Mouse (Mus musculus): Measurements from ENCODE around the gene Lpcat2b. TPM values are rescaled to one million over a fixed set of nuclear protein-coding genes. Genes with fewer than 3 reads are reported as not detected.

The Lpcat2b gene
- polyA plus RNA-seq, 1 experiment from 2014 or later: not detected

DNA sequence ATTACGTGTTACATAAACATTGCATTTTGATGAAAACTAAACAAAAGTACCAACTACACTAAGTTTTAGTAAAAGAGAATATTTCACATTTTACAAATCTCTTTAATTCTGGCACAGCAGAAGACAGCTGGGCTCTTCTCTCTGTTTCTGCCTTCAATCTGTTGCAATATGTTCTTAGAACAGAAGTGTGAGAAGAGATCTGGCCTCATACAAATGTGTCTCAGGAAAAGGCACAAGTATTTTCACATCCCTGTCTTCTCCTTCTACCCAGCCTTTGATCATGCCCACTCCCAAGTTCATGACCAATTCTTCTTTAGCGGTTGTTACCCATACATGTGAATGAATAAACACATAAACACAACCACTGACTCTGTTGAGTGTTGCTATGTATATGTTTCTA lies 16.3 kb upstream of the Lpcat2b start:
- Histone ChIP-seq H3K4me2 (no peak overlapping the region), H3K4me1 (replicated peaks) (no peaks in the 10 kb centered on the region), H3K27ac (replicated peaks) (no peak overlapping the region), H3K36me3 (no peaks in the 10 kb centered on the region), H3K4me3 (no peak overlapping the region), H3K27me3 (no peaks in the 10 kb centered on the region), H3K9me3 (no peaks in the 10 kb centered on the region), H3K9ac (no peak overlapping the region)
- ATAC-seq (ENCODE audit: low FRiP score, low read depth): no peak
- 87% methylated on average over 2 of the region's 2 CpGs for WGBS

DNA sequence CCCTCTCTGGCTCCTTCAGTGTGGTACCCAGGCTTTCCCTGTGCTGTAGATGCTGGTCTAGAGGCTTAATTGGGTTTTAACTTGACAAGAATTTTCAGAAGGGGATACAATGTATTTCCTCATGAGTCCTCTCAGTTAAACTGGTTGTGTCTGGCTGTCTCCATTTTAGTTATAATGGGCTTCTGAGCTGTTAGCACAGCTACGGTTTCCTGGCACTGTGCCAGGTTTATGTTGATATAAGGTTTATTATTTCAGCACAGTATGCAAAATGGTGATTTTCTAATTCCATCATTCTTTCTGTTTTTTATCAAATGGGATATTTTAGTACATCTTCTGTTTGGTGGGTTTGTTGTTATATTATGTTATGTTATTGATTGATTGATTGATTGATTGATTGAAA lies 9.7 kb upstream of the Lpcat2b start:
- H3K9ac ChIP-seq: no peak overlapping the region
- H3K36me3 ChIP-seq: 0 out of 2 replicates have a peak, but pooled peaks cover 3% of the 10 kb centered on the region
- ATAC-seq (ENCODE audit: low FRiP score, low read depth): no peak
- 49% methylated on average over 1 of the region's 1 CpGs for WGBS
- H3K4me1 ChIP-seq (replicated peaks): no peaks in the 10 kb centered on the region
- H3K9me3 ChIP-seq: no peaks in the 10 kb centered on the region
- H3K4me2 ChIP-seq: no peak overlapping the region
- no peak overlapping the region for H3K27ac ChIP-seq (replicated peaks)
- no peaks in the 10 kb centered on the region for H3K27me3 ChIP-seq
- no peak overlapping the region for H3K4me3 ChIP-seq

DNA sequence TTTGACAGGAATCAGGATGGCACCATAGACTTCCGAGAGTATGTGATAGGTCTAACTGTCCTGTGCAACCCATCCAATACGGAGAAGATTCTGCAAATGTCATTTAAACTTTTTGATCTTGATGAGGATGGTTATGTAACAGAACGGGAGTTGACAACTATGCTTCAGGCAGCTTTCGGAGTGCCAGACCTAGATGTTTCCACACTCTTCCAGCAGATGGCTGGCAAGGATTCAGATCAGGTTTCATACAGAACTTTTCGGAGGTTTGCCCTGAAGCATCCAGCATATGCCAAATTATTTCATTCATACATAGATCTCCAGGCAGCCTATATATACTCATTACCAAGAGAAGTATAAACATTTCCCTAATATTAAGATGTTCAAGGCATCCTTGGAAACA lies 2.7 kb downstream of the Lpcat2b start:
- H3K9me3 ChIP-seq: no peaks in the 10 kb centered on the region
- H3K4me1 ChIP-seq (replicated peaks): peaks cover 8% of the 10 kb centered on the region
- no peaks in the 10 kb centered on the region for H3K36me3 ChIP-seq
- no peak overlapping the region for H3K27ac ChIP-seq (replicated peaks)
- H3K27me3 ChIP-seq: no peaks in the 10 kb centered on the region
- 88% methylated on average over 5 of the region's 5 CpGs for WGBS
- H3K4me3 ChIP-seq: no peak overlapping the region
- H3K4me2 ChIP-seq: no peak overlapping the region
- no peak for ATAC-seq (ENCODE audit: low FRiP score, low read depth)
- H3K9ac ChIP-seq: no peak overlapping the region

DNA sequence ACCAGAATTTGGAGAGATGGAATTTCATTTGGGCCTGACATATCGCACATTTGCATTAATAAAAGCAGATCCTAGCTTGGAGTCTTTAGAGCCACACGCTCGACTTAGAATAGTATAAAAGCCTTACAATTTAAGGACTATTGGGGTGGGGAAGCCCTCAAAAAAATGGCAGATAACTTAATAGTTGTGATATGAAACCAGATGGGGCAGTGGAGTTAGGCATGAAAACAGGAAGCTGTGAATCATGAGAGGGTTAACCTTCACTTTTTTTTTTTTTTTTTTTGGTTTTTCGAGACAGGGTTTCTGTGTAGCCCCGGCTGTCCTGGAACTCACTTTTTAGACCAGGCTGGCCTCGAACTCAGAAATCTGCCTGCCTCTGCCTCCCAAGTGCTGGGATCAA lies 4.8 kb downstream of the Lpcat2b start:
- Histone ChIP-seq H3K4me1 (replicated peaks) (peaks cover 13% of the 10 kb centered on the region), H3K9ac (no peak overlapping the region), H3K9me3 (no peaks in the 10 kb centered on the region), H3K4me3 (no peak overlapping the region), H3K27ac (replicated peaks) (no peak overlapping the region), H3K4me2 (no peak overlapping the region), H3K27me3 (no peaks in the 10 kb centered on the region), H3K36me3 (no peaks in the 10 kb centered on the region)
- WGBS: 85% methylated on average over 6 of the region's 6 CpGs
- ATAC-seq (ENCODE audit: low FRiP score, low read depth): no peak

DNA sequence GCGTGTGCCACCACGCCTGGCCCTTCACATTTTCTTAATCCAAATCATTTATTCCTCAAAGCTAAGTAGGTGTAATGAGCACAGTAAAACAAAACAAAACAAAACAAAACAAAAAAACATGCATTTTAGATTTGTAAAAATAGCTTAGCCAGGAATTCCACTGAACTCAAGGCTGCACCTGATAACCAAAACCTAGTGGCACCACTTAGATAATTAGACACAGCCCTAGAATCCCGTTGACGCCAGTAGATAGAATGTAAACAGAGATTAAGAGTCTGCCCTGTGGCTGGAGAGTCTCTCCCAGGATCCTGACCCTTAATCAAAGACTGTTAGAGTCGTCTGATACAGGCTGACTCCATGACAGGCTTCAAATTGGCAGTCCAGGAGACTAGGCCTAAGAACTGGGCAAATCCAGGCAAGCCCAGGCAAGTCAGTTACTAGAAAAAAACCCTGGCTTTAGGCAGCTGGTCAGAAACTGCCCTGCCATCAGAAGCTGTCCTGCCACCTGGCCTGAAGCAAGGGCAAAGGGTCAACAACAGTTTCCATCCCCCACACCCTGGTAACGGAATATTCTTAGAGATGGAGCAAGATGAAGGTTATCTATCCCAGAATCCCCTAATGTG lies 5.3 kb downstream of the Lpcat2b start:
- ATAC-seq (ENCODE audit: low FRiP score, low read depth): no peak

DNA sequence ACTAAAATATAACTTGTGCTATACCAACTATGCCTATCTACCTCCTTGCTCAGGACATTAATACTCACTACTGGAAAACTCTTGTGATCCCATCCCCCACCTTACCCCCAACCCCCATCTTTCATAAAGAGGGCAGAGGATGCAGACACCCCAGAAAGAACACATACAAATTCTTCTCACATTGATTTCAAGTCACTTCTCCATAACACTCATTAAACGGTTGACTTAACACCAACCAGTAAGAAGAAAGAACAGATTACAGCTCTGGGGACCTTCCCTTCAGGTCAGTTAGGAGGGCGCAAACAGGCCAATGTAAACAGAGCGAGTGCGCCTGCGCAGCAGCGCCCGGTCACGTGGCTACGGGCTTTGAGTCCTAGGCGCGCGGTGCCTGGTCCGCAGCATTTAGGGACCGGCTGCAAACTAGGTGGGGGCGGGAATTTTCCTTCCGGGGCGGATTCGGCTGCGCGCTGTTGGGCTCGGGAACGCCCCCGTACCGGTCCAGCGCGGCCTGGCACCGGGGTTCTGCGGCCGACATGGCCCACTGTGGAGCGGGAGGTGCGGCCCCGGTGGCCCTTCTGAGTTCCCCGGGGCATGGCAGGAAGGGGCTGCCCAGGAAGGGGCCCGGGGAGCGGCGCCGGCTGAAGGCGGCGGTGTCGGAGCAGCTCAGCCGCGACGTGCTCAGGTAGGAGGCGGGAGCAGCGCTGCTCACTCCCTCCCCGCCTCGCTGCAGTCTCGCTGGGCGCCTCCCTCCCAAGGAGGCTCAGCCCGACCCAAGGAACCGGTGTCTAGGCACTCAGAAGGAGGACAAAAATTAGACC lies 6.3 kb downstream of the Lpcat2b start, which contains the start of gene Btbd8:
Gene Btbd8, plus strand, starts transcription at position 534 of the 818 bp plus-strand sequence.
- ATAC-seq (ENCODE audit: low FRiP score, low read depth): peak; percentile 97
- peak within 1 kb of the TSS; percentile 66 for H3K4me2 ChIP-seq
- peaks cover 13% of the 10 kb centered on the region for H3K4me1 ChIP-seq (replicated peaks)
- 0% methylated on average over 49 of the region's 51 CpGs for WGBS
- no peaks in the 10 kb centered on the region for H3K27me3 ChIP-seq
- no peaks in the 10 kb centered on the region for H3K36me3 ChIP-seq
- H3K27ac ChIP-seq (replicated peaks): peak within 1 kb of the TSS; percentile 93
- H3K4me3 ChIP-seq: peak within 1 kb of the TSS; percentile 74
- H3K9me3 ChIP-seq: no peaks in the 10 kb centered on the region
- H3K9ac ChIP-seq: peak within 1 kb of the TSS; percentile 84

More for the DNA sequence above, 5.3 kb downstream of the Lpcat2b start:
- Histone ChIP-seq H3K27me3 (no peaks in the 10 kb centered on the region), H3K4me1 (replicated peaks) (peaks cover 13% of the 10 kb centered on the region), H3K27ac (replicated peaks) (no peak overlapping the region), H3K36me3 (no peaks in the 10 kb centered on the region), H3K9ac (no peak overlapping the region), H3K4me2 (no peak overlapping the region), H3K9me3 (no peaks in the 10 kb centered on the region), H3K4me3 (no peak overlapping the region)
- 92% methylated on average over 6 of the region's 6 CpGs for WGBS

DNA sequence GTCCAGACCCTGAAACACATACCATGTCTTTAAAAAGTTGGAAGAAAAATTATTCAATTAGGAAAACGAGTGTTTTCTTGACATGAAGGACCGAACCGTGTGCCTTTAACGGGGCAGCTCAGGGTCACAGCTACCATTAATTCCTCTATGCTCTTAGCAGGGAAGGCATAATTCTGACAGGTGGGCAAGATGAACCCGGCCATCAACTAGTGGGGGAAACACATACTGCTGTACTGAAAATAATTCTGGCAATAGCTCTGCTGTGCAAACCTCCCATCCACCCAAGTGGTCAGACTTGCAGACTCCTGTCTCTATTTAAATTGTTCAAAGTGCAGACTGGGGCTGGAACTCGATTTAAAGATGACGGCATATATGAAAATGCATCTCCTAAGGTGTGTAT lies 7.0 kb downstream of the Lpcat2b start:
- Histone ChIP-seq H3K36me3 (no peaks in the 10 kb centered on the region), H3K4me2 (peak overlapping the region; percentile 66), H3K9me3 (no peaks in the 10 kb centered on the region), H3K27me3 (no peaks in the 10 kb centered on the region), H3K27ac (replicated peaks) (peak overlapping the region; percentile 93), H3K4me3 (peak overlapping the region; percentile 74), H3K4me1 (replicated peaks) (peaks cover 13% of the 10 kb centered on the region), H3K9ac (peak overlapping the region; percentile 84)
- WGBS: 17% methylated on average over 7 of the region's 7 CpGs
- ATAC-seq (ENCODE audit: low FRiP score, low read depth): peak; percentile 23; the same call in 1 of the 2 replicates

DNA sequence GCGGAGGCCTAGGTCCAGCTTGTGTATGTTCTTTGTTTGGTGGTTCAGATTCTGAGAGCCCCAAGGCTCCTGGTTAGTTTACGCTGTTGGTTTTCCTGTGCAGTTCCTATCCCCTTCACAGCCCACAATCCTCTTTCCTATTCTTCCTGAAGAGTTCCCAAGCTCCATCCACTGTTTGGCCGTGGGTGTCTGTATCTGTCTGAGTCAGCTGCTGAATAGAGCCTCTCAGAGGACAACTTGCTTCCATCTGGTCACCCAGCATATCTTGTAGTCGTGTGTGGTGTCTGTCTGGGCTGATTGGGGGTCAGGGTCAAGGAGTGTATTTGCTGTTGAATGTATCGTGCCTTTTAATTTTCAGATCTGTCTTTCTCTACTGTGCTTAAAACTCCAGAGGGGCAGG lies 10.5 kb downstream of the Lpcat2b start:
- Histone ChIP-seq H3K4me1 (replicated peaks) (peaks cover 13% of the 10 kb centered on the region), H3K9ac (no peak overlapping the region), H3K4me3 (no peak overlapping the region), H3K36me3 (no peaks in the 10 kb centered on the region), H3K4me2 (no peak overlapping the region), H3K9me3 (no peaks in the 10 kb centered on the region), H3K27me3 (no peaks in the 10 kb centered on the region), H3K27ac (replicated peaks) (no peak overlapping the region)
- ATAC-seq (ENCODE audit: low FRiP score, low read depth): no peak
- 82% methylated on average over 5 of the region's 5 CpGs for WGBS

DNA sequence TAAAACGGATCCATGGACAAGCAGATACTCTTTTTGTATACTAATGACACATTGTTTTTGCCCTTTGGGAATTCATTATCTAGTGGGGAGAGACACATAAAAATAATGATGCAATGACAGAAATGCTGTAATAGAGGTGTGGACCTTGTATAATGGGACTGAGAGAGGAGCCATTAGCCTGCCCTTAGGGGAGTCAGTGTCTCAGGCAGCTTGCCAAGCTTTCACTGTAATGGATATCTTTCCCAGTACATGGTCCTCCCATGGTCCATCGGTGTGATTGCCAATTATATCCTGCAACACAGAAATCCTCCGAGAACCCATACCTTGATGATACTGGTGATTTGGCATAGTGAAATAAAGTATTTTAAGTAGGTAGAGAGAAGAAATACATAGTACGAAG lies 12.9 kb downstream of the Lpcat2b start:
- ATAC-seq (ENCODE audit: low FRiP score, low read depth): no peak
- WGBS: 68% methylated on average over 4 of the region's 4 CpGs
- H3K4me1 ChIP-seq (replicated peaks): peaks cover 2% of the 10 kb centered on the region; the same call in 1 of the 2 replicates
- no peak overlapping the region for H3K4me3 ChIP-seq
- H3K9ac ChIP-seq: no peak overlapping the region
- H3K4me2 ChIP-seq: no peak overlapping the region
- no peaks in the 10 kb centered on the region for H3K9me3 ChIP-seq
- H3K27ac ChIP-seq (replicated peaks): no peak overlapping the region
- no peaks in the 10 kb centered on the region for H3K36me3 ChIP-seq
- H3K27me3 ChIP-seq: no peaks in the 10 kb centered on the region

DNA sequence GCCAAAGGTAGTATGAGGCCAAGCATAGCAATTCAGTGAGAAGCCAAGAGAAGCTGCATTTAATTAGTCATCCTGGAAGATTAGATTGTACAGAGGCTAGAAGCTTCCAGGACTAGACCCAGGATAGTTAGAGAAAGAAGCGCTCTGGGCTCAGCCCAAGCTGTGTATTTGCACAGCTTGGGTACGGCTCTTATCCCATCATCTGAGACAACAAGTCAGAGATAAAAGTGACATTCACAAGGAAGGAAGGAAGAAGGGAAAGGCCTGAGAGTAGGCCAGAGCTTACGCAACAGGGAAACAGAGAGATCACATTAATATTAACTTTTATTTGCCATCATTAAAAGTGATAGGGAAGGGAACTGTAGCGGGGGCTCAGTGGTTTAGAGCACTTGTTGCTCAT lies 16.6 kb downstream of the Lpcat2b start:
- ATAC-seq (ENCODE audit: low FRiP score, low read depth): no peak
- WGBS: 90% methylated on average over 4 of the region's 4 CpGs
- H3K9me3 ChIP-seq: no peaks in the 10 kb centered on the region
- no peaks in the 10 kb centered on the region for H3K4me1 ChIP-seq (replicated peaks)
- no peak overlapping the region for H3K4me3 ChIP-seq
- H3K27ac ChIP-seq (replicated peaks): no peak overlapping the region
- H3K27me3 ChIP-seq: no peaks in the 10 kb centered on the region
- no peak overlapping the region for H3K4me2 ChIP-seq
- H3K36me3 ChIP-seq: no peaks in the 10 kb centered on the region
- H3K9ac ChIP-seq: no peak overlapping the region

DNA sequence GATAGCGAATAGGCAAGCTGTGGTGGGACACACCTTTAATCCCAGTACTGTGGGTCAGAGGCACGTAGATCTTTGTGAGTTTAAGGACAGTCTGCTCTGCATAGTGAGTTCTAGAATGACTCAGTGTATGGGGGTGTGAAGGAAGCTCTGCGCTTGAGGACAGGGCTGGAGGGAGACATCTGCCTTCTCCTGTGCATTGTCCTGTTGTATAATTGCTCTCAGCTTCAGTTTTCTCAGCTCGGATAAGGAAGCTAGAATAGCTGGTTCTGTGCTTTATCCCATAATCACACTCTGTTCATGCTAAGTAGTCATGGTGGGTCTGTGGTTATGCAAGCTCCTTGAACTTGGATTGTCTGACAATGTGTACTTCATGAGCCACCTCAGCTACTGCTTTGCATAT lies 17.4 kb downstream of the Lpcat2b start:
- 96% methylated on average over 4 of the region's 4 CpGs for WGBS

DNA sequence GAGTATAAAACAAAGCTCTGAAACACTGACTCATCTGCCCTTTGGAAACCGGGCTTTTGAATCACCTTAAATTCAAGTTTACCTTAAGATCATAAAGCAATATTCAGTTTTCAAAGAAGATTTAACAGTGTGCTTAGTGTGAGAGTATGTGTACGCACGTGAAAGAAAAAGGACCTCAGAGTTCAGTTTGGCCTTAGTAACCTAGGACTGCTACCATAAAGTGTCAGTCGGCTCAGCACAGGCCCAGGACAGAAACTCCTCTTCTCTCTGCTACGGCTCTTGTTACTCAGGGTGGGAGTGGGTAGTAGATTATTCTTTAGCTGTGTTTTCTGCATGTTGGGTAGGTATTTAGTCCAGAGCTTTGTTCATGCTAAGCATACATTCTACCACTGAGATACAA lies 18.3 kb downstream of the Lpcat2b start:
- no peaks in the 10 kb centered on the region for H3K4me1 ChIP-seq (replicated peaks)
- H3K9ac ChIP-seq: no peak overlapping the region
- H3K27me3 ChIP-seq: no peaks in the 10 kb centered on the region
- no peak overlapping the region for H3K27ac ChIP-seq (replicated peaks)
- no peak overlapping the region for H3K4me2 ChIP-seq
- WGBS: 94% methylated on average over 5 of the region's 5 CpGs
- H3K36me3 ChIP-seq: no peaks in the 10 kb centered on the region
- ATAC-seq (ENCODE audit: low FRiP score, low read depth): no peak
- H3K4me3 ChIP-seq: no peak overlapping the region
- H3K9me3 ChIP-seq: no peaks in the 10 kb centered on the region

More for the DNA sequence above, 17.4 kb downstream of the Lpcat2b start:
- Histone ChIP-seq H3K36me3 (no peaks in the 10 kb centered on the region), H3K27me3 (no peaks in the 10 kb centered on the region), H3K9me3 (no peaks in the 10 kb centered on the region), H3K27ac (replicated peaks) (no peak overlapping the region), H3K4me2 (no peak overlapping the region), H3K4me3 (no peak overlapping the region), H3K9ac (no peak overlapping the region), H3K4me1 (replicated peaks) (no peaks in the 10 kb centered on the region)
- ATAC-seq (ENCODE audit: low FRiP score, low read depth): no peak
